Mouse (Mus musculus) G1E (cell line): ENCODE results near the gene Slc6a19. TPM values are rescaled to one million over a fixed set of nuclear protein-coding genes. Genes with fewer than 3 reads are reported as not detected.
A peak's percentile ranks its signal among the peaks of the same experiment; 100 is the strongest.

Experiments
- ATAC-seq: 2 replicates; pipeline ENCODE4 v1.8.0; 2016; ENCODE audit warnings: mild to moderate bottlenecking; ENCODE audit not compliant: insufficient number of reproducible peaks, poor library complexity, low FRiP score, severe bottlenecking; ENCODE audit errors: extremely low read depth
- DNase-seq: peaks from one replicate; pipeline ENCODE4 v3.0.0; 2012; ENCODE audit warnings: low spot score
- H3K27me3 ChIP-seq: 2 replicates; pipeline ENCODE4 v1.6.1; 2012; ENCODE audit warnings: mild to moderate bottlenecking, low read length, inconsistent platforms; ENCODE audit not compliant: insufficient read depth
- H3K36me3 ChIP-seq: replicated peaks from 2 replicates; pipeline ENCODE3; 2012; ENCODE audit warnings: mild to moderate bottlenecking, inconsistent platforms
- H3K4me1 ChIP-seq: 2 replicates; pipeline ENCODE4 v1.6.1; 2012; ENCODE audit warnings: low read depth, low read length, inconsistent platforms, mixed read lengths; ENCODE audit not compliant: insufficient read depth
- H3K4me3 ChIP-seq: 2 replicates; pipeline ENCODE4 v1.5.1; 2012; ENCODE audit warnings: low read depth, mild to moderate bottlenecking, inconsistent platforms, low read length, moderate library complexity, mixed read lengths
- H3K9me3 ChIP-seq: replicated peaks from 2 replicates; pipeline ENCODE4 v1.6.1; 2012; ENCODE audit warnings: inconsistent platforms
- CTCF ChIP-seq: IDR thresholded peaks from 2 replicates; pipeline ENCODE4 v1.5.1; 2012; ENCODE audit warnings: low read depth, low read length, inconsistent platforms, mixed read lengths
- GATA1 ChIP-seq: IDR thresholded peaks from 2 replicates; pipeline ENCODE4 v1.6.1; 2012; ENCODE audit warnings: borderline replicate concordance, low read length, inconsistent platforms, mixed read lengths
- GATA2 ChIP-seq: IDR thresholded peaks from 2 replicates; pipeline ENCODE4 v1.6.1; 2012; ENCODE audit warnings: low read depth, low read length, inconsistent platforms, borderline replicate concordance
- POLR2AphosphoS5 ChIP-seq: IDR thresholded peaks from 2 replicates; pipeline ENCODE4 v1.6.1; 2012; ENCODE audit warnings: low read depth, low read length, inconsistent platforms; ENCODE audit not compliant: insufficient replicate concordance
- TAL1 ChIP-seq: conservative IDR thresholded peaks from 2 replicates; pipeline ENCODE4 v1.6.1; 2012; ENCODE audit warnings: low read depth, low read length, inconsistent platforms, mixed read lengths
- polyA plus RNA-seq: library from polyadenylated mRNA; stranded (reverse); fragments of >175 nt; gene quantifications from 2 replicates; pipeline ENCODE4 v1.2.3, GENCODE M21; 2012
- total RNA-seq, 2 experiments: library from RNA; stranded (forward) in 1 of 2; stranded (reverse) in 1 of 2; fragments of 200-1000 nt in 1 of 2; fragments of >200 nt in 1 of 2; fragmentation: Nextera tagmentation in 1 of 2; gene quantifications; 2 replicates each; pipeline ENCODE4 v1.2.3; 2014 to 2017

The Slc6a19 gene
- total and polyA plus RNA-seq, 3 experiments, result 0.22 TPM; not detected in 2

DNA sequence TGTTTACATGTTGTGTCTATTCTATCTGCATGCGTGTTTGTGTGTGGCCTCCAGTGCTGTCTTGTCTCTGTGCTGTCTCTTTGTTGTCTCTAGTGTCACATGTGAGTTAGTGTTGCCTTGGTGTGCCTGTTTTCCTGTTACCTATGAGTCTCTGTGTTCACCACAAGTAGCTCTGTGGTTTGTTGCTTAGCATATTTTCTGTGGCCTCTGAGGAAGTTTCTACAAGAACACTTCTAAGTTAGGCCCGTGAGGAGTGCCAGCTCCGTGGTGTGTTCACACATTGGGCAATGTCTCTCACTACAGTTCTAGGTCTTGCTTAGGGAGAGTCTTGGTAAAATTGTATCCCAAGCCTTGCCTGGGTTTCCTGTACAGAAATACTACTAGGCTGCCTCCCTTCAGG lies 32.3 kb upstream of the Slc6a19 start:
- no peak for DNase-seq
- TF ChIP-seq CTCF (no peak), POLR2AphosphoS5 (no peak), TAL1 (no peak), GATA2 (no peak), GATA1 (no peak)
- no peak overlapping the region for H3K4me3 ChIP-seq
- no peaks in the 10 kb centered on the region for H3K9me3 ChIP-seq
- ATAC-seq, result no peak
- H3K27me3 ChIP-seq, result 0 out of 2 replicates have a peak, but pooled peaks cover 6% of the 10 kb centered on the region
- no peaks in the 10 kb centered on the region for H3K4me1 ChIP-seq
- H3K36me3 ChIP-seq, result no peaks in the 10 kb centered on the region

GRCm38 (mm10) chr13:73735928-73736327 lies 31.3 kb upstream of the Slc6a19 start:
- no peak for ATAC-seq
- no peaks in the 10 kb centered on the region for H3K4me1 ChIP-seq
- no peak for DNase-seq
- H3K36me3 ChIP-seq, result no peaks in the 10 kb centered on the region
- no peaks in the 10 kb centered on the region for H3K9me3 ChIP-seq
- no peak for TF ChIP-seq GATA1
- H3K4me3 ChIP-seq, result no peak overlapping the region
- peaks cover 10% of the 10 kb centered on the region for H3K27me3 ChIP-seq

DNA sequence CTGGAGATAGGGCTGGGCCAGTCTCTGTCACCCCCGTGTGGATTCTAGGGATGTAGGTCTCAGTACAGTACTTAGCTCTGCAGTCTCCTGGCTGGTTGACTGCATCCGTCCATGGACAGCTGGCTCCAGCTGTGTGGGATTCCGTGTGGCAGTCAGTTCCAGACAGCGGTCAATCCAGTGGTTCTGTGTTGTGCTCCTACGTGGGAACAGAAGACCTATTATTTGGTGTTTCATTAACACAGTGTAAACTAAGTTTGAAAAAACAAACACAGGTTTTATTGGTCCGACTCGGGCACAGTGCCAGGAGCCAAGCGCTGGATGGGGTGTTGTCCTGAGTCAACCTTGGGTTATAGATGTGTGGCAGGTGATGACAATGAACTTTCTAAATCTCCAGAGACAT lies 30.6 kb upstream of the Slc6a19 start:
- H3K36me3 ChIP-seq, result no peaks in the 10 kb centered on the region
- H3K4me3 ChIP-seq, result no peak overlapping the region
- no peak for DNase-seq
- no peaks in the 10 kb centered on the region for H3K9me3 ChIP-seq
- no peak for ATAC-seq
- no peak for TF ChIP-seq GATA2
- TF ChIP-seq TAL1, result no peak
- no peaks in the 10 kb centered on the region for H3K4me1 ChIP-seq
- H3K27me3 ChIP-seq, result peaks cover 10% of the 10 kb centered on the region

- no peaks in the 10 kb centered on the region for H3K36me3 ChIP-seq
- DNase-seq, result no peak
- H3K9me3 ChIP-seq, result no peaks in the 10 kb centered on the region
- no peak for TF ChIP-seq GATA2
- TF ChIP-seq GATA1, result no peak
- TF ChIP-seq POLR2AphosphoS5, result no peak
- TF ChIP-seq CTCF, result no peak
- TF ChIP-seq TAL1, result no peak
- ATAC-seq, result no peak
- H3K4me1 ChIP-seq, result no peaks in the 10 kb centered on the region
- H3K4me3 ChIP-seq, result no peak overlapping the region
- peaks cover 10% of the 10 kb centered on the region for H3K27me3 ChIP-seq
These were observed 29.7 kb upstream of the Slc6a19 start for GRCm38 (mm10) chr13:73734379-73734778.

DNA sequence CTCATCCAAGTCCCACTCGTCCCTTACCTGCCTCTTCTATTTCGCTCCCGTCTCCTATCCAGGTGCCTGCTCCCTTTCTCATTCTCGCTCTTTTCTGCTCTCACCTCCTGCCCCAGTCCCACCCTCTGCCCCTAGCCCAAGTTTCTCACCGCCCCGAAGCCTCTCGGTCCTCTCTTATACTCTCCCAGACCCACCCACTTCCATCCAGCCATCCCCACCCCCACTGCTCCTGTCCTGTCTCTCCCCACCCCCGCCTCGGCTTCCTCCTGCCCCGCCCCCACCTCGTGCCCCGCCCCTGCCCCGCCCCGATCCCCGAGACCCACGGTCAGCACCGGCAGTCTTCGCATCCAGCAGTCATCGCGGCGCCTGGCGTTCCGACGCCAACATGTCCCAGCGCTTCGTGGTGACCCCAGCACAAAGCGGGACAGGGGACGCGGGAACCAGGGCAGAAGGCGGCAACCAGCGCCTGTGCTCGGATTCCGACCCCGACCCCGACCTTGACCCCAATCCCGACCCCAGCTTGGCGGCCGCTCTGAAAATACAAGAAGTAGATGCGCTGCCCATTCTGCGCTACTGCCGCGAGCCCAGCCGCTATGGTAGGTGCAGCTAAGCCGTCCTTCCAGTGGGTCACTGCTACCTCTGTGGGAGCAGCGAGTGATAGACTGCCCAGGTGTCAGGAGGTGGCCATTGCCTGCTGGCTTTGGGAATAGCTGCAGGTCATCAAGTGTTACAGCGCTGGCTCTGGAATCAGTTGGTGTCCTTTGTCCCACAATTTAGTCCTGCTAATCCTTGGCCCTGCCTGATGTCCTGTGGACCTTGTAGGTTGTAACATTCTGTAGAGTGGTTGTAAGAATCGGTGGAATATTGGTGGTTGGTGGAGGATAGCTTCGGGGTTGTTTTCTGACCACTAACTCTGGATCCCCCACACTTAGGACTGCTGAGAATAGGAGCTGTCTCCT lies 28.4 kb upstream of the Slc6a19 start, which contains the start of gene Slc12a7:
Gene Slc12a7, plus strand, starts transcription at position 353 of the 959 bp plus-strand sequence.
- Histone ChIP-seq H3K9me3 (no peaks in the 10 kb centered on the region), H3K36me3 (no peaks in the 10 kb centered on the region), H3K4me1 (no peaks in the 10 kb centered on the region), H3K27me3 (peaks cover 10% of the 10 kb centered on the region), H3K4me3 (0 out of 2 replicates have a peak within 1 kb of the TSS, but pooled peaks have one; percentile 4)
- DNase-seq, result no peak
- no peak for ATAC-seq
- TF ChIP-seq GATA2 (no peak), CTCF (no peak), GATA1 (no peak), POLR2AphosphoS5 (no peak), TAL1 (no peak)

DNA sequence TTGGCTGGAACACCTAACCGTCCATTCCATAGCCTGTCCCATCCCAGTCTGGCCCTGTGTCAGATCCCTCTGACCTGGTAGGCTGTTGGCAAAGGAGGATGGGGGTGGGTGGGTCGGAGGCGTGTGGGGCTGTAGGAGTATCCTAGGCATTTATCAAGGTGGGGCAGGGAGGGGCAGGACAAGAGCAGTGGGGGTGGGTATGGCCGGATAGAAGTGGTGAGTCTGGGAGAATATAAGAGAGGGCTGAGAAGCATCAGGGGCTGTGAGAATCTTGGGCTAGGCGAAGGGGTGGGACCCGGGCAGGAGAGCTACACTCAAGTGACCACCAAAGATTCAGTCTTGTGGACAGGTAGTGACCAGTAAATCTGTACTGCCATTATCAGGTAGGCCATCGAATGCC lies 27.6 kb upstream of the Slc6a19 start:
- Histone ChIP-seq H3K4me3 (no peak overlapping the region), H3K9me3 (no peaks in the 10 kb centered on the region), H3K4me1 (no peaks in the 10 kb centered on the region), H3K36me3 (no peaks in the 10 kb centered on the region), H3K27me3 (peaks cover 10% of the 10 kb centered on the region)
- DNase-seq (no peak), ATAC-seq (no peak)
- TF ChIP-seq GATA1 (no peak), GATA2 (no peak), TAL1 (no peak), CTCF (no peak), POLR2AphosphoS5 (no peak)
